20 mouse cellular contexts compared by ENCODE assay signal in genomic region chr5:105526766-105527165, GRCm38 (mm10). TPM values are rescaled to one million over a fixed set of nuclear protein-coding genes. Genes with fewer than 3 reads are reported as not detected.
DNase-seq lines count a peak whose midpoint lies in the region; ATAC-seq and TF ChIP-seq lines count a peak whose summit lies in the region.
"Had no signal": no experiment of that assay in that cellular context is flagged by ENCODE, and none has a peak within 500 bp of the region (broad histone marks: within the 10 kb centered on the region; RNA-seq: fewer than 3 reads in every experiment).

No protein-coding gene starts in this region.

- peak; percentile 64 for DNase-seq in midbrain, embryonic 11.5 days (ENCODE audit: low spot score, missing footprints)
- no peak for DNase-seq in midbrain, postnatal 0 days (ENCODE audit: low spot score)
- no peak for DNase-seq in liver, embryonic 11.5 days (ENCODE audit: low spot score)
- no peak for DNase-seq in embryo, embryonic 10 days (ENCODE audit: low spot score)
- no peak for DNase-seq in hindbrain, embryonic 11.5 days (ENCODE audit: low spot score)
- no peak for DNase-seq in ovary, adult 18-20 months (ENCODE audit: low spot score)
- no peak for DNase-seq in cerebellum, adult 2 months
- DNase-seq: B cell, adult 2 months; cerebellum, postnatal 25 days; kidney, postnatal 4 days; thymus, postnatal 14 days had no signal

- H3K9ac ChIP-seq in midbrain, embryonic 11.5 days (ENCODE audit: low read length) = no peak overlapping the region
- no peak overlapping the region for H3K9ac ChIP-seq in midbrain, postnatal 0 days (replicated peaks; ENCODE audit: low read length, poor library complexity, severe bottlenecking)
- no peak overlapping the region for H3K9ac ChIP-seq in heart, embryonic 12.5 days
- H3K9ac ChIP-seq in liver, embryonic 11.5 days (ENCODE audit: low read depth, low read length) = no peak overlapping the region
- H3K9ac ChIP-seq in hindbrain, embryonic 11.5 days (ENCODE audit: low read depth, low read length) = no peak overlapping the region
- H3K9ac ChIP-seq: forebrain, embryonic 12.5 days; hindbrain, embryonic 14.5 days; intestine, embryonic 15.5 days; limb, embryonic 12.5 days; lung, embryonic 15.5 days; midbrain, embryonic 12.5 days; neural tube, embryonic 12.5 days had no signal

- no peaks in the 10 kb centered on the region for H3K36me3 ChIP-seq in midbrain, embryonic 11.5 days (ENCODE audit: control insufficient read depth, insufficient read depth, low read length)
- H3K36me3 ChIP-seq in midbrain, postnatal 0 days (ENCODE audit: insufficient read depth, low read length) = peaks cover 10% of the 10 kb centered on the region; the same call in 1 of the 2 replicates
- peaks cover 7% of the 10 kb centered on the region; the same call in 1 of the 2 replicates for H3K36me3 ChIP-seq in heart, embryonic 12.5 days
- peaks cover 6% of the 10 kb centered on the region; the same call in 1 of the 2 replicates for H3K36me3 ChIP-seq in liver, embryonic 11.5 days (ENCODE audit: control insufficient read depth, insufficient read depth, low read length)
- H3K36me3 ChIP-seq in hindbrain, embryonic 11.5 days (ENCODE audit: control insufficient read depth, insufficient read depth, low read length) = no peaks in the 10 kb centered on the region
- H3K36me3 ChIP-seq: intestine, embryonic 15.5 days; lung, embryonic 15.5 days had no signal

- WGBS in midbrain, embryonic 11.5 days = 92% methylated on average over 9 of the region's 9 CpGs
- whole genome bisulfite sequencing in midbrain, postnatal 0 days = 92% methylated on average over 9 of the region's 9 CpGs
- WGBS in heart, embryonic 12.5 days = 76% methylated on average over 9 of the region's 9 CpGs
- 84% methylated on average over 9 of the region's 9 CpGs for WGBS in liver, embryonic 11.5 days
- WGBS in hindbrain, embryonic 11.5 days = 91% methylated on average over 9 of the region's 9 CpGs
- 84% methylated on average over 9 of the region's 9 CpGs for WGBS in cerebellum, adult 2 months

- H3K9me3 ChIP-seq in midbrain, embryonic 11.5 days (ENCODE audit: control insufficient read depth, low read length) = no peaks in the 10 kb centered on the region
- H3K9me3 ChIP-seq in midbrain, postnatal 0 days (ENCODE audit: low read length) = no peaks in the 10 kb centered on the region
- H3K9me3 ChIP-seq in heart, embryonic 12.5 days (replicated peaks) = no peaks in the 10 kb centered on the region
- no peaks in the 10 kb centered on the region for H3K9me3 ChIP-seq in liver, embryonic 11.5 days (ENCODE audit: control insufficient read depth, low read length)
- H3K9me3 ChIP-seq in hindbrain, embryonic 11.5 days (ENCODE audit: control insufficient read depth, low read length) = no peaks in the 10 kb centered on the region
- H3K9me3 ChIP-seq: embryonic facial prominence, embryonic 10.5 days; forebrain, embryonic 12.5 days; intestine, embryonic 15.5 days; limb, embryonic 12.5 days; lung, embryonic 15.5 days; midbrain, embryonic 12.5 days; neural tube, embryonic 12.5 days had no signal

- no peak overlapping the region for H3K4me3 ChIP-seq in midbrain, embryonic 11.5 days (ENCODE audit: low read depth, low read length)
- H3K4me3 ChIP-seq in midbrain, postnatal 0 days (ENCODE audit: low read depth, low read length) = no peak overlapping the region
- no peak overlapping the region for H3K4me3 ChIP-seq in heart, embryonic 12.5 days
- no peak overlapping the region for H3K4me3 ChIP-seq in liver, embryonic 11.5 days (ENCODE audit: low read depth, low read length)
- no peak overlapping the region for H3K4me3 ChIP-seq in hindbrain, embryonic 11.5 days (ENCODE audit: low read depth, low read length)
- H3K4me3 ChIP-seq in cerebellum, adult 2 months (replicated peaks; ENCODE audit: insufficient read depth, low read depth, low read length) = no peak overlapping the region
- H3K4me3 ChIP-seq: embryonic facial prominence, embryonic 10.5 days; forebrain, embryonic 12.5 days; intestine, embryonic 15.5 days; limb, embryonic 12.5 days; lung, embryonic 15.5 days; midbrain, embryonic 12.5 days; neural tube, embryonic 12.5 days had no signal

- no peak for TF ChIP-seq CTCF in midbrain, postnatal 0 days (IDR thresholded peaks at IDR 0.05)
- no peak for TF ChIP-seq CTCF in cerebellum, adult 2 months (IDR thresholded peaks at IDR 0.05; ENCODE audit: borderline replicate concordance, insufficient read depth, low read depth, low read length)

- no peak overlapping the region for H3K27ac ChIP-seq in midbrain, embryonic 11.5 days (ENCODE audit: low read depth, low read length)
- no peak overlapping the region for H3K27ac ChIP-seq in midbrain, postnatal 0 days (ENCODE audit: low read depth, low read length)
- H3K27ac ChIP-seq in heart, embryonic 12.5 days (ENCODE audit: poor library complexity, severe bottlenecking) = peak overlapping the region; percentile 73
- peak overlapping the region; percentile 84 for H3K27ac ChIP-seq in liver, embryonic 11.5 days (ENCODE audit: low read depth, low read length)
- no peak overlapping the region for H3K27ac ChIP-seq in hindbrain, embryonic 11.5 days (ENCODE audit: low read depth, low read length)
- no peak overlapping the region for H3K27ac ChIP-seq in cerebellum, adult 2 months (ENCODE audit: insufficient read depth, low read length)
- H3K27ac ChIP-seq: embryonic facial prominence, embryonic 10.5 days; forebrain, embryonic 12.5 days; hindbrain, embryonic 14.5 days; intestine, embryonic 15.5 days; limb, embryonic 12.5 days; lung, embryonic 15.5 days; midbrain, embryonic 12.5 days; neural tube, embryonic 12.5 days had no signal

- H3K4me1 ChIP-seq in midbrain, embryonic 11.5 days (ENCODE audit: control insufficient read depth, insufficient read depth, low read length) = no peaks in the 10 kb centered on the region
- H3K4me1 ChIP-seq in midbrain, postnatal 0 days (ENCODE audit: insufficient read depth, low read length) = no peaks in the 10 kb centered on the region
- peaks cover 87% of the 10 kb centered on the region for H3K4me1 ChIP-seq in heart, embryonic 12.5 days (replicated peaks)
- H3K4me1 ChIP-seq in liver, embryonic 11.5 days (replicated peaks; ENCODE audit: control insufficient read depth, insufficient read depth, low read length) = peaks cover 69% of the 10 kb centered on the region
- H3K4me1 ChIP-seq in hindbrain, embryonic 11.5 days (replicated peaks; ENCODE audit: control insufficient read depth, insufficient read depth, low read length) = no peaks in the 10 kb centered on the region
- no peaks in the 10 kb centered on the region for H3K4me1 ChIP-seq in cerebellum, adult 2 months (ENCODE audit: control insufficient read depth, insufficient read depth, low read length)
- H3K4me1 ChIP-seq: embryonic facial prominence, embryonic 10.5 days; limb, embryonic 12.5 days; neural tube, embryonic 12.5 days had no signal

- ATAC-seq in midbrain, embryonic 11.5 days (ENCODE audit: low FRiP score) = no peak
- no peak for ATAC-seq in midbrain, postnatal 0 days (ENCODE audit: low FRiP score)
- ATAC-seq in heart, embryonic 12.5 days (ENCODE audit: insufficient number of reproducible peaks, low FRiP score) = no peak
- no peak for ATAC-seq in liver, embryonic 11.5 days (replicated peaks; ENCODE audit: low FRiP score)
- no peak for ATAC-seq in hindbrain, embryonic 11.5 days (ENCODE audit: low FRiP score)
- ATAC-seq: intestine, embryonic 15.5 days had no signal

- no peaks in the 10 kb centered on the region for H3K27me3 ChIP-seq in midbrain, embryonic 11.5 days (ENCODE audit: control insufficient read depth, insufficient read depth, low read length)
- no peaks in the 10 kb centered on the region for H3K27me3 ChIP-seq in midbrain, postnatal 0 days (ENCODE audit: insufficient read depth, low read length)
- H3K27me3 ChIP-seq in heart, embryonic 12.5 days (replicated peaks) = no peaks in the 10 kb centered on the region
- H3K27me3 ChIP-seq in liver, embryonic 11.5 days (replicated peaks; ENCODE audit: control insufficient read depth, insufficient read depth, low read length) = no peaks in the 10 kb centered on the region
- H3K27me3 ChIP-seq in hindbrain, embryonic 11.5 days (ENCODE audit: control insufficient read depth, insufficient read depth, low read length) = no peaks in the 10 kb centered on the region
- no peaks in the 10 kb centered on the region; the same call in 1 of the 2 replicates for H3K27me3 ChIP-seq in cerebellum, adult 2 months (ENCODE audit: control insufficient read depth, insufficient read depth, low read length)
- H3K27me3 ChIP-seq: forebrain, embryonic 12.5 days; intestine, embryonic 15.5 days; limb, embryonic 12.5 days; lung, embryonic 15.5 days; midbrain, embryonic 12.5 days; neural tube, embryonic 12.5 days had no signal

- no peak for TF ChIP-seq POLR2A in cerebellum, adult 2 months (IDR thresholded peaks at IDR 0.05; ENCODE audit: borderline replicate concordance, insufficient read depth, low read length)

- H3K4me2 ChIP-seq in midbrain, embryonic 11.5 days = no peak overlapping the region
- no peak overlapping the region for H3K4me2 ChIP-seq in midbrain, postnatal 0 days (ENCODE audit: low read depth, low read length, poor library complexity, severe bottlenecking)
- no peak overlapping the region for H3K4me2 ChIP-seq in heart, embryonic 12.5 days
- peak overlapping the region; percentile 48 for H3K4me2 ChIP-seq in liver, embryonic 11.5 days
- H3K4me2 ChIP-seq in hindbrain, embryonic 11.5 days (replicated peaks; ENCODE audit: low read depth, low read length) = no peak overlapping the region
- H3K4me2 ChIP-seq: forebrain, embryonic 12.5 days; hindbrain, embryonic 14.5 days; intestine, embryonic 15.5 days; limb, embryonic 12.5 days; lung, embryonic 15.5 days; midbrain, embryonic 12.5 days; neural tube, embryonic 12.5 days had no signal

RNA-seq across cellular contexts. Expression of gene Lrrc8c, which starts 7.6 kb away (rescaled TPM):
- 12.4 and 12.8 TPM in 2 replicates for polyA plus RNA-seq in midbrain, embryonic 11.5 days (2014; fragmentation: Nextera tagmentation; extraction: Ambion mirVana)
- total RNA-seq in midbrain, postnatal 0 days (2014; rRNA removed) = 11.4 and 11.6 TPM in 2 replicates
- polyA plus RNA-seq in midbrain, postnatal 0 days (2015; fragmentation: Nextera tagmentation; extraction: Ambion mirVana) = 10.8 and 14.7 TPM in 2 replicates
- 27.1 and 35.1 TPM in 2 replicates for polyA plus RNA-seq in heart, embryonic 12.5 days (2016; fragmentation: Nextera tagmentation; extraction: Ambion mirVana)
- polyA plus RNA-seq in liver, embryonic 11.5 days (2014; fragmentation: Nextera tagmentation; extraction: Ambion mirVana) = 30.4 and 33.8 TPM in 2 replicates
- 13.5 and 15.7 TPM in 2 replicates for polyA plus RNA-seq in hindbrain, embryonic 11.5 days (2014; fragmentation: Nextera tagmentation; extraction: Ambion mirVana)
- 7.4 and 7.9 TPM in 2 replicates for polyA plus RNA-seq in cerebellum, adult 2 months (2012; rRNA removed)

Comparison
In these comparisons a context has a peak if more than half of its experiments do, and no peak if none do; other contexts are left out.
1. H3K27ac ChIP-seq: peak in heart, embryonic 12.5 days (single experiment) and liver, embryonic 11.5 days (single experiment); none in midbrain, embryonic 11.5 days (single experiment), midbrain, postnatal 0 days (single experiment), hindbrain, embryonic 11.5 days (single experiment) and cerebellum, adult 2 months (single experiment).